Mouse (Mus musculus): ENCODE results near the gene Olfr1044. TPM values are rescaled to one million over a fixed set of nuclear protein-coding genes. Genes with fewer than 3 reads are reported as not detected.

The Olfr1044 gene
- polyA plus RNA-seq (2012; rRNA removed) (not detected in 2 replicates), polyA plus RNA-seq (2014; fragmentation: Nextera tagmentation; extraction: Ambion mirVana) (not detected in 2 replicates)

DNA sequence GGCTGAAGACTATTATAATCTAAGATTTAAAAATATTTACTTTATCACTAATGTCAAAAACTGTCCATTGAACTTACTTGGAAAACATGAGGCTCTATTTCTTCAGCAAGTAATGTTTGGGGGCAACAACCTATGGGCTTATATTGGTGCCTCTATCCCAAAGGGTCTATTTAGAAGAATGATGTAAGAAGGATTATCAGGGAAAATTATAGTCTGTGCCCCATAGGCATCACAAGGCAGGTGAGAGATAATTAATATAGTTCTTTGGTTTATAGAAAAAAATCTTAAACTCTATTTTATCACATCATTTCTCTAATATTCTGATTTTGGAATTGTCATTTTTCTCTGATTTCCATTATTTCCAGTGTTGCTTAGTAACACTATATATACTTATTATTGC is at the start of gene Olfr1044:
Gene Olfr1044 (minus strand): TSS at position 101 of the 400 bp plus-strand sequence.
- Histone ChIP-seq H3K4me2 (ENCODE audit: low read depth) (no peak within 1 kb of the TSS), H3K9ac (replicated peaks) (no peak within 1 kb of the TSS), H3K36me3 (replicated peaks; ENCODE audit: control insufficient read depth, insufficient read depth, low read depth) (no peaks in the 10 kb centered on the region), H3K27me3 (ENCODE audit: control insufficient read depth, insufficient read depth, low read length) (no peaks in the 10 kb centered on the region), H3K4me3 (ENCODE audit: insufficient read depth in 1 of 2, low read depth in 2 of 2, low read length in 2 of 2) (no peak within 1 kb of the TSS), H3K9me3 (ENCODE audit: control insufficient read depth, low read length) (no peaks in the 10 kb centered on the region), H3K4me1 (replicated peaks; ENCODE audit: control insufficient read depth in 2 of 2, insufficient read depth in 2 of 2, low read length in 1 of 2) (no peaks in the 10 kb centered on the region), H3K27ac (no peak within 1 kb of the TSS)
- TF ChIP-seq CTCF (IDR thresholded peaks at IDR 0.05; ENCODE audit: low read depth) (no peak), EP300 (IDR thresholded peaks at IDR 0.05; ENCODE audit: low read depth) (no peak)
- ATAC-seq (ENCODE audit: insufficient read depth) (no peak), DNase-seq (ENCODE audit: low read depth in 3 of 3, low spot score in 3 of 3) (no peak)

DNA sequence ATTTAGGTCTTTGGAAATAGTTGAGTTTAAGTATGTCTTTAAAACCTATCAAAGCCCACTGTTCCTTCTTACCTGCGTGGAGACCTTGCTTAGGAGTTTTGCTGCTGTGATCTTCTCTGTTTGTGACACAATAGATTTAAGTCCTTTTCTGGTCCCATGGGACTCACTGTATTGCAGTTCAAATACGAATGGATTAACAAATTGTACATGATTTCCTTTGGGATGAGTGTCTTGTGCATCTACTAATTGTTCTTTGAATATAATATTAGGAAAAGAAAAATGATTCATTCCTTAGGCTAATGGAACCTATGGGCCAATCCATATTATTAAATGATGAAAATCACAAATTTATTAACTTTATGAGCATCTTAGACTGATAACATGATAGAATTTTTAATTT is 41.6 kb upstream of the Olfr1044 start, which contains the start of gene Olfr1046:
Gene Olfr1046 (minus strand): TSS at position 101 of the 400 bp plus-strand sequence.
- Histone ChIP-seq H3K4me1 (replicated peaks; ENCODE audit: control insufficient read depth in 2 of 2, insufficient read depth in 2 of 2, low read length in 1 of 2) (no peaks in the 10 kb centered on the region), H3K36me3 (replicated peaks; ENCODE audit: control insufficient read depth, insufficient read depth, low read depth) (no peaks in the 10 kb centered on the region), H3K4me2 (ENCODE audit: low read depth) (no peak within 1 kb of the TSS), H3K27me3 (ENCODE audit: control insufficient read depth, insufficient read depth, low read length) (no peaks in the 10 kb centered on the region), H3K9me3 (ENCODE audit: control insufficient read depth, low read length) (no peaks in the 10 kb centered on the region), H3K27ac (no peak within 1 kb of the TSS), H3K9ac (replicated peaks) (no peak within 1 kb of the TSS), H3K4me3 (ENCODE audit: insufficient read depth in 1 of 2, low read depth in 2 of 2, low read length in 2 of 2) (no peak within 1 kb of the TSS)
- ATAC-seq (ENCODE audit: insufficient read depth) (no peak), DNase-seq (ENCODE audit: low read depth in 3 of 3, low spot score in 3 of 3) (no peak)
- 31% methylated on average over 2 of the region's 2 CpGs for WGBS (ENCODE audit: insufficient replicate concordance)
- no peak for TF ChIP-seq CTCF (IDR thresholded peaks at IDR 0.05; ENCODE audit: low read depth)
- TF ChIP-seq EP300 (IDR thresholded peaks at IDR 0.05; ENCODE audit: low read depth): no peak

DNA sequence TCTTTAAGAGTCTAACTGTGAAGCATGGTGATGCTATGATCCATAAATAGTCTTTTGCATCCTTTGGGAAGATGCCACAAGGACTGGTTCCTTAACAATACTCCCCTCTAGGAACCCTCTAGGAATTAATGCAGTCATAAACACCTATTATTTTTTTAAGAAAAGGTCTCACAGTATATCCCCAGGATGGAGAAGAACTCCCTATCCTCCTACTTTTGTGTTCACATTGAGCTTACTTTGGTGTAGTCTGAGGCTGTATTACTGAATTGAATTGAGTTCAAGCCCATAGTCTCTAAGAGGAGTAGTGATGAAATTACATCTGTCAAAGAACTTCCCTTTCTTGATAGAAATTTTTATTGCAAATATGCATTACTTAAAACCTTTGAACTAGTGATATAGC is 25.3 kb upstream of the Olfr1044 start, which contains the start of gene Olfr1045:
Gene Olfr1045 (minus strand): TSS at position 101 of the 400 bp plus-strand sequence.
- Histone ChIP-seq H3K9ac (replicated peaks) (no peak within 1 kb of the TSS), H3K36me3 (replicated peaks; ENCODE audit: control insufficient read depth, insufficient read depth, low read depth) (no peaks in the 10 kb centered on the region), H3K27me3 (ENCODE audit: control insufficient read depth, insufficient read depth, low read length) (no peaks in the 10 kb centered on the region), H3K4me1 (replicated peaks; ENCODE audit: control insufficient read depth in 2 of 2, insufficient read depth in 2 of 2, low read length in 1 of 2) (no peaks in the 10 kb centered on the region), H3K27ac (no peak within 1 kb of the TSS), H3K4me2 (ENCODE audit: low read depth) (no peak within 1 kb of the TSS), H3K4me3 (ENCODE audit: insufficient read depth in 1 of 2, low read depth in 2 of 2, low read length in 2 of 2) (no peak within 1 kb of the TSS), H3K9me3 (ENCODE audit: control insufficient read depth, low read length) (no peaks in the 10 kb centered on the region)
- TF ChIP-seq CTCF (IDR thresholded peaks at IDR 0.05; ENCODE audit: low read depth) (no peak), EP300 (IDR thresholded peaks at IDR 0.05; ENCODE audit: low read depth) (no peak)
- DNase-seq (ENCODE audit: low read depth in 3 of 3, low spot score in 3 of 3): no peak
- no peak for ATAC-seq (ENCODE audit: insufficient read depth)

DNA sequence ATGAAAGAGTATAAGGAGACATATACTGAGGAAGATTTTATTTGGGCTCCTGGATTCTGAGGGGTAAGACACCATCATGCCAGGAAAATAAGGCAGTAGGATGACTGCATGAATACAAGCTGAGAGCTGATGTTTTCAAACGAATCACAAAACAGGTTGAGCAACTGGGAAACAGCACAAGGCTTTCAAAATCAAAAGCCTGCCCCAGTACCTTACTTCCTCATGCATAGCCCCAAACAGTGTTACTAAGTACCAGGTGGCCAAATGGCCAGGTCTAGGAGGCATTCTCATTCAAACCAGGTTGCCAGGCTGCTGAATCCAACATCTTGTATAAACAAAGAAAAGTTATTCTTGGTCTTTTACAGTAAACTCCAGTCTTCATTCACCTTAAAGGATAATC is 18.2 kb upstream of the Olfr1044 start:
- TF ChIP-seq CTCF (IDR thresholded peaks at IDR 0.05; ENCODE audit: low read depth) (no peak), EP300 (IDR thresholded peaks at IDR 0.05; ENCODE audit: low read depth) (no peak)
- Histone ChIP-seq H3K27me3 (ENCODE audit: control insufficient read depth, insufficient read depth, low read length) (no peaks in the 10 kb centered on the region), H3K36me3 (replicated peaks; ENCODE audit: control insufficient read depth, insufficient read depth, low read depth) (no peaks in the 10 kb centered on the region), H3K4me1 (replicated peaks; ENCODE audit: control insufficient read depth in 2 of 2, insufficient read depth in 2 of 2, low read length in 1 of 2) (no peaks in the 10 kb centered on the region), H3K4me3 (ENCODE audit: insufficient read depth in 1 of 2, low read depth in 2 of 2, low read length in 2 of 2) (no peak overlapping the region), H3K4me2 (ENCODE audit: low read depth) (no peak overlapping the region), H3K27ac (no peak overlapping the region), H3K9me3 (ENCODE audit: control insufficient read depth, low read length) (no peaks in the 10 kb centered on the region), H3K9ac (replicated peaks) (no peak overlapping the region)
- DNase-seq (ENCODE audit: low read depth in 3 of 3, low spot score in 3 of 3): no peak
- ATAC-seq (ENCODE audit: insufficient read depth): no peak
- WGBS (ENCODE audit: insufficient replicate concordance): 14% methylated on average over 1 of the region's 1 CpGs

DNA sequence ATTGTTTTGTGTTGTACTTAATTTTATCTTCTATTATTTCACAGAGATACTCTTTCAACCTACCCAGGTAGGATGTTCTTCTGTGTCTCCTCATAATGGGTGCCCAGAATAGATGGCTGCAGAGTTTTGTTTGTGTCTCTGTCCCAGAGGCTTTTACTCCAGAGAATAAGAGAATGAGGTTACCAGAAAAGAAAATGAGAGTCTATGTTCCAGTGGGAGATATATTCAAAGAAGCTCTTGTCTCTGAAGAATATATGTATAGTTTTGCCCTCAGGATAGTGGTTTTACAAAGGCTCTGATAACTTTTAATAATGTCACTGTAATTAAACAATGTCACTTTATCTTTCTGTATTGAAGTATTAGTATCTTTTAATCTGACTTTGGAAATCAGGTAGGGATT is 8.0 kb upstream of the Olfr1044 start, which contains the start of gene Olfr52:
Gene Olfr52 (minus strand): TSS at position 101 of the 400 bp plus-strand sequence.
- no peak within 1 kb of the TSS for H3K4me2 ChIP-seq (ENCODE audit: low read depth)
- DNase-seq (ENCODE audit: low read depth in 3 of 3, low spot score in 3 of 3) (no peak), ATAC-seq (ENCODE audit: insufficient read depth) (no peak)
- no peaks in the 10 kb centered on the region for H3K36me3 ChIP-seq (replicated peaks; ENCODE audit: control insufficient read depth, insufficient read depth, low read depth)
- H3K27me3 ChIP-seq (ENCODE audit: control insufficient read depth, insufficient read depth, low read length): no peaks in the 10 kb centered on the region
- no peak within 1 kb of the TSS for H3K4me3 ChIP-seq (ENCODE audit: insufficient read depth in 1 of 2, low read depth in 2 of 2, low read length in 2 of 2)
- TF ChIP-seq EP300 (IDR thresholded peaks at IDR 0.05; ENCODE audit: low read depth): no peak
- no peak for TF ChIP-seq CTCF (IDR thresholded peaks at IDR 0.05; ENCODE audit: low read depth)
- H3K9me3 ChIP-seq (ENCODE audit: control insufficient read depth, low read length): no peaks in the 10 kb centered on the region
- no peak within 1 kb of the TSS for H3K9ac ChIP-seq (replicated peaks)
- no peak within 1 kb of the TSS for H3K27ac ChIP-seq
- no peaks in the 10 kb centered on the region for H3K4me1 ChIP-seq (replicated peaks; ENCODE audit: control insufficient read depth in 2 of 2, insufficient read depth in 2 of 2, low read length in 1 of 2)
